In the genomic region with DNA sequence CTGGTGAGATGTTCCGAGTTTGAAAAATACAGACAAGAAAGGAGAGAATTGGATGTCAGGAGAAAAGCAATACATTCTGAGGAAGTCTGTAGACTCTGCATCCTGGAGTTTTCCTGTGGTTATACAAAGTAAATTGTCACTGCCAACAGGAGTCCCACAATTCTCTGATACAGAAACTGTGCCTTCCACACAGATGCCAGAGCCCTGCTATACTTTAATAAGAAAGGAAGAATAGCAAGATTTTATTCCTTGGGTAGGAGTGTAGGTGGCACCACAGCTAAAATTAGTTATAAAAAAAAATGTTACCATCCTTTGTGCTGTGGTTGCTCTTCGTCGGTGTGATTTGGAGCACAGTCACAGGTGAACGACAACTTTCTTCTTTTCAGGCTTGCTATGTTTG, we compare ENCODE assay signal across 16 mouse cellular contexts.
A peak's percentile ranks its signal among the peaks of the same experiment; 100 is the strongest.
DNase-seq lines count a peak whose midpoint lies in the region; ATAC-seq and TF ChIP-seq lines count a peak whose summit lies in the region.
"Had no signal": no experiment of that assay in that cellular context is flagged by ENCODE, and none has a peak within 500 bp of the region (broad histone marks: within the 10 kb centered on the region; RNA-seq: fewer than 3 reads in every experiment).

No protein-coding gene starts in this region.

- H3K4me3 ChIP-seq in cortical plate, adult 2 months (ENCODE audit: insufficient read depth, low read length), result no peak overlapping the region
- H3K4me3 ChIP-seq: embryonic facial prominence, embryonic 12.5 days; forebrain, embryonic 12.5 days; heart, embryonic 12.5 days; hindbrain, embryonic 10.5 days had no signal

- intact Hi-C loops in left cerebral cortex, postnatal 4 days (cut with DNase I), result no loop called here

- H3K4me1 ChIP-seq in cortical plate, adult 2 months (ENCODE audit: control insufficient read depth, insufficient read depth, low read length), result peaks cover 4% of the 10 kb centered on the region
- H3K4me1 ChIP-seq: embryonic facial prominence, embryonic 12.5 days; forebrain, embryonic 12.5 days; heart, embryonic 12.5 days; hindbrain, embryonic 10.5 days had no signal

- H3K27ac ChIP-seq in cortical plate, adult 2 months (ENCODE audit: insufficient read depth, low read length), result peak overlapping the region; percentile 97
- H3K27ac ChIP-seq: embryonic facial prominence, embryonic 12.5 days; forebrain, embryonic 12.5 days; hindbrain, embryonic 10.5 days; hindbrain, embryonic 14.5 days had no signal

- no peak for TF ChIP-seq CTCF in cortical plate, adult 2 months (IDR thresholded peaks at IDR 0.05; ENCODE audit: extremely low read depth, insufficient read depth, low read length)

- peak; percentile 70 for ATAC-seq in frontal cortex, adult (ENCODE audit: low TSS enrichment)
- ATAC-seq: activated CD4-positive, CD25-positive, alpha-beta regulatory T cell, adult 4 months; forebrain, embryonic 16.5 days; Patski had no signal

- DNase-seq in frontal cortex, postnatal 10 days (ENCODE audit: low spot score in 2 of 2), result no peak
- DNase-seq in left cerebral cortex, adult 11 months (ENCODE audit: low spot score), result peak; percentile 42
- no peak for DNase-seq in left cerebral cortex, postnatal 4 days
- DNase-seq in kidney, postnatal 4 days, result no peak
- DNase-seq in testis, postnatal 14 days (ENCODE audit: low spot score), result no peak
- DNase-seq: adrenal gland, postnatal 14 days had no signal

- TF ChIP-seq POLR2A in cortical plate, adult 2 months (IDR thresholded peaks at IDR 0.05; ENCODE audit: extremely low read depth, insufficient read depth, low read length), result no peak
